Mouse (Mus musculus): ENCODE results near the gene Cyp4f16. TPM values are rescaled to one million over a fixed set of nuclear protein-coding genes. Genes with fewer than 3 reads are reported as not detected.
A peak's percentile ranks its signal among the peaks of the same experiment; 100 is the strongest.
"Not testable (repeated sequence)": the region's sequence is repeated elsewhere in the genome, so short reads cannot be mapped to it uniquely, and the experiment has no call there.

Cyp4f16 gene
- polyA plus RNA-seq, 1 experiment from 2014 or later: 9.3 TPM

GRCm38 (mm10) chr17:32527748-32528147 is 8.6 kb upstream of the Cyp4f16 start:
- 93% methylated on average over 11 of the region's 11 CpGs for WGBS (ENCODE audit: missing documents)
- Histone ChIP-seq H3K27ac (no peak overlapping the region), H3K79me2 (ENCODE audit: inconsistent target) (no peaks in the 10 kb centered on the region), H3K4me3 (ENCODE audit: inconsistent target) (no peak overlapping the region), H3K36me3 (ENCODE audit: inconsistent target) (no peaks in the 10 kb centered on the region)

- Histone ChIP-seq H3K4me3 (ENCODE audit: inconsistent target) (peak overlapping the region; percentile 14; the same call in 1 of the 2 replicates), H3K27ac (no peak overlapping the region), H3K79me2 (ENCODE audit: inconsistent target) (no peaks in the 10 kb centered on the region), H3K36me3 (ENCODE audit: inconsistent target) (no peaks in the 10 kb centered on the region)
- WGBS (ENCODE audit: missing documents): 27% methylated on average over 26 of the region's 26 CpGs
These were observed 7.7 kb upstream of the Cyp4f16 start for GRCm38 (mm10) chr17:32528408-32529337.

GRCm38 (mm10) chr17:32532356-32532755 is 4.0 kb upstream of the Cyp4f16 start:
- not testable (repeated sequence) for H3K36me3 ChIP-seq (ENCODE audit: inconsistent target); H3K4me3 ChIP-seq (ENCODE audit: inconsistent target); H3K27ac ChIP-seq; H3K79me2 ChIP-seq (ENCODE audit: inconsistent target)
- WGBS (ENCODE audit: missing documents): 88% methylated on average over 4 of the region's 4 CpGs

- Histone ChIP-seq H3K4me3 (ENCODE audit: inconsistent target) (no peak overlapping the region), H3K36me3 (ENCODE audit: inconsistent target) (no peaks in the 10 kb centered on the region), H3K27ac (no peak overlapping the region), H3K79me2 (ENCODE audit: inconsistent target) (no peaks in the 10 kb centered on the region)
- 13% methylated on average over 6 of the region's 6 CpGs for WGBS (ENCODE audit: missing documents)
These were observed 2.3 kb upstream of the Cyp4f16 start for GRCm38 (mm10) chr17:32534068-32534467.

GRCm38 (mm10) chr17:32536867-32537250 is 501 bp downstream of the Cyp4f16 start:
- no peaks in the 10 kb centered on the region for H3K79me2 ChIP-seq (ENCODE audit: inconsistent target)
- peak overlapping the region; percentile 51 for H3K4me3 ChIP-seq (ENCODE audit: inconsistent target)
- peak overlapping the region; percentile 37 for H3K27ac ChIP-seq
- WGBS (ENCODE audit: missing documents): 43% methylated on average over 5 of the region's 5 CpGs
- no peaks in the 10 kb centered on the region for H3K36me3 ChIP-seq (ENCODE audit: inconsistent target)

GRCm38 (mm10) chr17:32544792-32545191 is 8.4 kb downstream of the Cyp4f16 start:
- H3K79me2 ChIP-seq (ENCODE audit: inconsistent target); H3K4me3 ChIP-seq (ENCODE audit: inconsistent target); H3K27ac ChIP-seq; H3K36me3 ChIP-seq (ENCODE audit: inconsistent target): not testable (repeated sequence)
- 67% methylated on average over 4 of the region's 5 CpGs for WGBS (ENCODE audit: missing documents)

- WGBS (ENCODE audit: missing documents): 100% methylated on average over 1 of the region's 3 CpGs
- not testable (repeated sequence) for H3K4me3 ChIP-seq (ENCODE audit: inconsistent target)
These were observed 14.0 kb downstream of the Cyp4f16 start for GRCm38 (mm10) chr17:32550377-32550776.

GRCm38 (mm10) chr17:32550900-32551770 is 14.8 kb downstream of the Cyp4f16 start:
- Histone ChIP-seq H3K4me3 (ENCODE audit: inconsistent target) (no peak overlapping the region), H3K36me3 (ENCODE audit: inconsistent target) (no peaks in the 10 kb centered on the region)
- WGBS (ENCODE audit: missing documents): 62% methylated on average over 20 of the region's 20 CpGs

More at GRCm38 (mm10) chr17:32550377-32550776, 14.0 kb downstream of the Cyp4f16 start:
- not testable (repeated sequence) for H3K27ac ChIP-seq; H3K79me2 ChIP-seq (ENCODE audit: inconsistent target); H3K36me3 ChIP-seq (ENCODE audit: inconsistent target)

GRCm38 (mm10) chr17:32553016-32553415 is 16.7 kb downstream of the Cyp4f16 start:
- 80% methylated on average over 1 of the region's 1 CpGs for WGBS (ENCODE audit: missing documents)
- not testable (repeated sequence) for H3K4me3 ChIP-seq (ENCODE audit: inconsistent target); H3K36me3 ChIP-seq (ENCODE audit: inconsistent target); H3K79me2 ChIP-seq (ENCODE audit: inconsistent target); H3K27ac ChIP-seq

More at GRCm38 (mm10) chr17:32550900-32551770, 14.8 kb downstream of the Cyp4f16 start:
- no peak overlapping the region for H3K27ac ChIP-seq
- H3K79me2 ChIP-seq (ENCODE audit: inconsistent target): no peaks in the 10 kb centered on the region

GRCm38 (mm10) chr17:32554368-32554767 is 18.0 kb downstream of the Cyp4f16 start:
- H3K36me3 ChIP-seq (ENCODE audit: inconsistent target); H3K4me3 ChIP-seq (ENCODE audit: inconsistent target); H3K79me2 ChIP-seq (ENCODE audit: inconsistent target); H3K27ac ChIP-seq: not testable (repeated sequence)
- WGBS (ENCODE audit: missing documents): 64% methylated on average over 5 of the region's 9 CpGs

GRCm38 (mm10) chr17:32563301-32563700 is 26.9 kb downstream of the Cyp4f16 start:
- not testable (repeated sequence) for H3K79me2 ChIP-seq (ENCODE audit: inconsistent target); H3K4me3 ChIP-seq (ENCODE audit: inconsistent target); H3K27ac ChIP-seq; H3K36me3 ChIP-seq (ENCODE audit: inconsistent target)
- 90% methylated on average over 2 of the region's 2 CpGs for WGBS (ENCODE audit: missing documents)

- H3K4me3 ChIP-seq (ENCODE audit: inconsistent target); H3K27ac ChIP-seq; H3K36me3 ChIP-seq (ENCODE audit: inconsistent target); H3K79me2 ChIP-seq (ENCODE audit: inconsistent target): not testable (repeated sequence)
- 72% methylated on average over 2 of the region's 2 CpGs for WGBS (ENCODE audit: missing documents)
These were observed 36.9 kb downstream of the Cyp4f16 start for GRCm38 (mm10) chr17:32573286-32573685.

GRCm38 (mm10) chr17:32577496-32578186 is 41.3 kb downstream of the Cyp4f16 start:
- no peak overlapping the region for H3K4me3 ChIP-seq (ENCODE audit: inconsistent target)
- H3K36me3 ChIP-seq (ENCODE audit: inconsistent target): no peaks in the 10 kb centered on the region
- WGBS (ENCODE audit: missing documents): 66% methylated on average over 7 of the region's 7 CpGs
- no peak overlapping the region for H3K27ac ChIP-seq
- H3K79me2 ChIP-seq (ENCODE audit: inconsistent target): no peaks in the 10 kb centered on the region

- no peak overlapping the region for H3K4me3 ChIP-seq (ENCODE audit: inconsistent target)
- no peaks in the 10 kb centered on the region for H3K79me2 ChIP-seq (ENCODE audit: inconsistent target)
- H3K36me3 ChIP-seq (ENCODE audit: inconsistent target): no peaks in the 10 kb centered on the region
- 87% methylated on average over 18 of the region's 18 CpGs for WGBS (ENCODE audit: missing documents)
- H3K27ac ChIP-seq: no peak overlapping the region
These were observed 60.1 kb downstream of the Cyp4f16 start for GRCm38 (mm10) chr17:32596494-32596893.

Measured in macrophage (primary cell).